Mouse (Mus musculus): ENCODE data around the gene Slc2a3. TPM values are rescaled to one million over a fixed set of nuclear protein-coding genes. Genes with fewer than 3 reads are reported as not detected.
"Not testable (repeated sequence)": the region's sequence is repeated elsewhere in the genome, so short reads cannot be mapped to it uniquely, and the experiment has no call there.

Slc2a3 gene
- total RNA-seq, 2 experiments from 2014 or later, result 99.1 to 117 TPM

- no peak for DNase-seq (ENCODE audit: low spot score in 2 of 2)
These were observed 8.7 kb upstream of the Slc2a3 start for GRCm38 (mm10) chr6:122810022-122810614.

- DNase-seq (ENCODE audit: low spot score in 2 of 2), result peak; percentile 82 to 83
These were observed 3.0 kb upstream of the Slc2a3 start for GRCm38 (mm10) chr6:122804418-122804817.

- DNase-seq (ENCODE audit: low spot score in 2 of 2), result peak; percentile 56 to 65
These were observed 518 bp upstream of the Slc2a3 start for GRCm38 (mm10) chr6:122801801-122802514.

GRCm38 (mm10) chr6:122800640-122801300 is 670 bp downstream of the Slc2a3 start:
- DNase-seq (ENCODE audit: low spot score in 2 of 2), result peak in 1 of 2 experiments; percentile 27

- peak; percentile 13 to 27 for DNase-seq (ENCODE audit: low spot score in 2 of 2)
These were observed 6.0 kb downstream of the Slc2a3 start for GRCm38 (mm10) chr6:122795254-122795935.

GRCm38 (mm10) chr6:122786275-122786674 is 15.2 kb downstream of the Slc2a3 start:
- DNase-seq (ENCODE audit: low spot score in 2 of 2), result peak; percentile 75 to 79

GRCm38 (mm10) chr6:122784866-122785265 is 16.6 kb downstream of the Slc2a3 start:
- peak in 1 of 2 experiments; percentile 39 for DNase-seq (ENCODE audit: low spot score in 2 of 2)

GRCm38 (mm10) chr6:122782164-122782563 is 19.3 kb downstream of the Slc2a3 start:
- no peak for DNase-seq (ENCODE audit: low spot score in 2 of 2)

- DNase-seq (ENCODE audit: low spot score in 2 of 2), result no peak
These were observed 20.3 kb downstream of the Slc2a3 start for GRCm38 (mm10) chr6:122781167-122781566.

GRCm38 (mm10) chr6:122779916-122780315 is 21.5 kb downstream of the Slc2a3 start:
- DNase-seq (ENCODE audit: low spot score in 2 of 2), result no peak

GRCm38 (mm10) chr6:122776040-122776439 is 25.4 kb downstream of the Slc2a3 start:
- DNase-seq (ENCODE audit: low spot score in 2 of 2), result no peak

- DNase-seq (ENCODE audit: low spot score in 2 of 2), result no peak
These were observed 27.1 kb downstream of the Slc2a3 start for GRCm38 (mm10) chr6:122774345-122774744.

- DNase-seq (ENCODE audit: low spot score in 2 of 2), result no peak
These were observed 28.7 kb downstream of the Slc2a3 start for GRCm38 (mm10) chr6:122772701-122773100.

- DNase-seq (ENCODE audit: low spot score in 2 of 2), result no peak
These were observed 30.6 kb downstream of the Slc2a3 start for GRCm38 (mm10) chr6:122770760-122771315.

- DNase-seq (ENCODE audit: low spot score in 2 of 2), result no peak
These were observed 31.4 kb downstream of the Slc2a3 start for GRCm38 (mm10) chr6:122769771-122770759.

GRCm38 (mm10) chr6:122768256-122768655 is 33.2 kb downstream of the Slc2a3 start:
- no peak for DNase-seq (ENCODE audit: low spot score in 2 of 2)

- DNase-seq (ENCODE audit: low spot score in 2 of 2), result not testable (repeated sequence)
These were observed 34.4 kb downstream of the Slc2a3 start for GRCm38 (mm10) chr6:122767012-122767411.

- no peak for DNase-seq (ENCODE audit: low spot score in 2 of 2)
These were observed 35.1 kb downstream of the Slc2a3 start for GRCm38 (mm10) chr6:122766145-122766968.

GRCm38 (mm10) chr6:122765298-122765956 is 36.0 kb downstream of the Slc2a3 start:
- DNase-seq (ENCODE audit: low spot score in 2 of 2), result no peak
